Mouse (Mus musculus) cerebellum, adult 9-11 months (tissue): Measurements from ENCODE around the gene Sae1.

ENCODE experiments used
- DNase-seq: peaks from one replicate; pipeline ENCODE4 v3.0.0; 2022

The Sae1 gene

DNA sequence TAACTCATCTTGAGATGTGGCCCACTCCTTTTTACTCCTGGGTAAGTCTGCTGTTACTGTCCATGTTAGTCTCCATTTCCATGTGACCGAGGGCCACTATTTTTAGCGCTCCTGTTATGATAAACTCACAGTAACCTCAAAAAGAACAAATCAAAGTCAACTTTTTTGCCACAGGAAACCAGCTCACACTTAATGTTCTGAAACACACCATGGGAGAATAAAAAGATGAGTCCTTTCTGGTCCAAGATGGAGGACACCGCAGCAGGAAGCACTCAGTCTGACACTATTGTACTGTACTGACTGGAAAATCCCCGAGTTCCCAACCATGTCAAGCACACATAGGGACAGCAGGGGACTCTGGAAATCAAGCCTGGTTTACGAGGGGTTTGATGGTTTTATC, 37.6 kb downstream of the Sae1 start:
- DNase-seq = no peak

DNA sequence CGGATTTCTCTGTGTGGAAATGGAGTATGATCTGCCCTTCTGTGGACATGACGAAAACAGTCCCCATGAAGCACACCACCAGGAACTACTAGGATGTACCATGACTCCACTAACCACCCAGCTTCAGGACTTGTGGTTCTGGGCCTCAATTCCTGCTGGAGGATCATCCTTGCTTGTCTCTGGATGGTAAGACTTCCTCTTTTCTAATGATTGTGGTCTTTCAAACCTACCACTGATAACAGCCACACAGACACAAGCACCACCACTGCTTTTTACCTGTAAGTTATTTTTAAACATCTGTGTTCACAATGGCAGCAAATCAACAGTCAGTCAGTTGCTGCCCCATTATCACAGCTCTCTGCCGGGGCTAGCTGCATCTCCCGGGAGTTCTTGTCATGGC, 42.3 kb downstream of the Sae1 start:
- no peak for DNase-seq

DNA sequence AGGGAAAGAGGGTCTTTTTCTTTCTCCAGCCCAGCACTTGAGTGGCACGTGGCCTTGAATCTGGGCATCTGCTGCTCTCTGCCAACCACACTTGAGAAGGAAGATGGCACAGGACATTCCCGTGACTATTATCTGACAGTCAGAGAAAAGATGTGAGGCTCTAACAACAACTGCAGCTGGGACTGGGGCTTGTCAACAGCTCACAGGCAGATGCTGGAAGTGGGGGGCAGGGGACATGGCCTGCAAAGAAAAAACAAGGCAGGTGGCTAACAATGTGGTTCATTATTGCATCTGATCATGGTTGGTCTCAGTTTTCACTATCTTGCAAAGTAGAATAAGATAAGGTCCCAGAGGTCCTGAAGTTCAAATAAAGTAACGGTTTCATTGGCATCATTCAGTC, 43.0 kb downstream of the Sae1 start:
- no peak for DNase-seq

DNA sequence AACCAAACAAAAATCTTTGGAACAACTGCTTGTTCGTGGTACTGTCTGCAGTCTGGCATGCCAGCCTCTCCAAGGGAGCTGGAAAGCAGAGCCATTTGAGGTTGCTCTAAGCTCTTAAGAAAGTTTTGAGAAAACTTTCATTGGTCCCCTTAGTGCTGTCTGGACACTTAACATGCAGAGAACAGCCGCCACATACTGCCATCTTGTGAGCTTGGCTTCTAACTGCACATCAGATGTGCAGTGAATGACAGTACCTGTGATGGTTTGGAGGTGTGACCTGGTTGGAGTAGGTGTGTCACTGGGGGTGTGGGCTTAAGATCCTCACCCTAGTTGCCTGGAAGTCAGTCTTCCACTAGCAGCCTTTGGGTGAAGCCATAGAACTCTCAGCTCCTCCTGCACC, 49.9 kb downstream of the Sae1 start:
- no peak for DNase-seq

DNA sequence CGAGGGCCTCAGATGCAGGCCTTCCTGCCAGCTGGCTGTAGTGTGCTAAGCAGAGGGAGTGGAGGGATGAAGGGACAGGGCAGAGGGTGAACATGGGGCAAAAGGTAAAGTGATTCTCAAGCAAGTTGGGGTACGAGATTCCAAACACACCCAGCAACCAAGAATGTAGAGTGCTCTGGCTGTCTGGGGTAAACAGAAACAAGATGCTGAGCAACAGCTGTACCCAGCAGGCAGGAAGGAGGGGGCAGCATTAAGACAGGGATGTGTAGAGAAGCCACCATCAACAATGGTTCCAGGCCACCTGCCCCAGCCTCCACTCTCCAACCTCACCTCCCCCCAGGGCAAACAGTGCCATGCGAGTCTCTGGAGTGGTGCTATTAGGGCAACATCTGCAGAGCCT, 58.5 kb downstream of the Sae1 start:
- no peak for DNase-seq

DNA sequence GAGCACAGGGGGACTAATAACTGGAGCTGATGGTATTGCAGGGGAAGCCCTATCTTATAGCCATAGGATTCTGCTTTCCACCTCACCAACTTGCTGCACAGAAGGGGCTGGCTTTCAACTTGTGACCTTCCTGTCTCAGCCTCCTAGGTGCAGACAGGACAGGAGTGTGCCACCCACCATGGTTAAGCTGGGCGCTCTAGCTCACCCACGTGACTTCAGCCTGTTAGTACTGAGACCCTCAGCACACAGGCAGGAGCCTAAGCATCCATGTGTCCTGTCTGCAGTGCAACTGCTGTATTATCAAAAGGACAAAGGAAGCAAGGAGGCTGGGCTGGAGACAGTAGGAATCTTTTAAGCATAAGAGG, 61.0 kb downstream of the Sae1 start:
- DNase-seq = no peak

DNA sequence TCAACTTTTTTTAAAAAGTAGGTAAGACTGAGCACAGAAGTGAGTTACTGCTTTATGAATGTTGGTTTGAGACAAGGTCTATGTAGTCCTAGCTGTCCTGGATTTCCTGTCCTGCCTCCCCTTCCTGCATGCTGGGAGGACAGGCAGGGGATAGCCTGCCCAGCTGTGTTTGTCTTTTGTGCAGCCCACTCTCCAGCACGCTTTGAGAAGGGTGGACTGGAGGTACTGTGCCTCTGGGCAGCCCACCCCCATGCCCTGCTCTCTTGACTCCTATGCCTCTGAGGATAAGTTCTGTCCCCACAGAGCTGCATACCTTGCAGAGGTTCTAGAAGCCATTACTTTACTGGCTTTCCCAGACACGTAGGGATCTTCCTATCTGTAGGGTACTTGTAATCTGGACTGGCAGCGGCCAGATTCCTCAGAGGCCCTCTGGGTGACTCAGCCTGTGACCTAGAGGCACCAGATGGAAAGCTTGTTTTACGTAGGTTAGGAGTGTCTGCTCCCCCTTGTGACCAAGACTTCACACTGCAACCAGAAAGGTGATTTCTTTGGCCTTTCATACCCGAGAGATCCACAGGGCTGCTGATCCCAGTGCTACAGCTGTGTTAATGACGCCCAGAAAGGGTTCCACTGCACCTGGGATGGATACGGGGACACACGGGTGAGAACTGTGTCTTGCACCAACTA, 61.5 kb downstream of the Sae1 start:
- peak; percentile 85 for DNase-seq

DNA sequence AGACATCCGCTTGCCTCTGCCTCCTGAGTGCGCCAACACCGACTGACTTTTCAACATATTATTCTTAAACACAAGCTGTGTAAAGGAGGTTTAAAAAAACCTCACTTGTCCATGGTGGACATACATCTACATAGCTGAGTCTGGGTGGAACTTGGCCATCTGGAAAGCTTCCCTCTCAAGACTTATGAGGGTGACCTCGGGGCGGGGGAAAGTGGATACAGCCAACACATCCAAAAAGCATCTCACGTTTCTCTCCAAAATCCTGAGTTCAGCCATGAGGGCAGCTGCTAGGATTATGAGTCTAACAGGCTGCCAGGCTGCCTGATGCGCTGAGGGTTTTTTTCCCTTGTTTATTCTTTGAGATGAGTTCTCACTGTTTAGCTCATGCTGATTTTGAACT, 62.9 kb downstream of the Sae1 start:
- DNase-seq = no peak

DNA sequence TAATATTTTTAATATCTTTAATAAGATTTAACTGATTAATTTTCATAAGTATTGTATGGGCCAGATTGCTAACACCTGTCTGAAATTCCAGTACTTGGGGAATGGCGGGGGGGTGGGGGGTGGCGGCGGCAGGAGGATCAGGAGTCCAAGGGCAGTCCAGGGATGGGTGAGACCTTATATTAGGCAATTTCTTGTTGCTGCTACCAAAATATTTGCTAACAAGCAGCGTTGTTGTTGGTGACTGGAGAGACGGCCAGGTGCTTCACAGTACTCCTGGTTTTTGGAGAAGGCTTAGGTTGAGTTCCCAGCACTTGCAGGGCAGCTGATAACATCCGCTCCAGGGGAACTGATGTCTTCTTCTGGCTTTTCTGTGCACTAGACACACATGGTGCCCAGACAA, 67.1 kb downstream of the Sae1 start:
- DNase-seq = no peak

DNA sequence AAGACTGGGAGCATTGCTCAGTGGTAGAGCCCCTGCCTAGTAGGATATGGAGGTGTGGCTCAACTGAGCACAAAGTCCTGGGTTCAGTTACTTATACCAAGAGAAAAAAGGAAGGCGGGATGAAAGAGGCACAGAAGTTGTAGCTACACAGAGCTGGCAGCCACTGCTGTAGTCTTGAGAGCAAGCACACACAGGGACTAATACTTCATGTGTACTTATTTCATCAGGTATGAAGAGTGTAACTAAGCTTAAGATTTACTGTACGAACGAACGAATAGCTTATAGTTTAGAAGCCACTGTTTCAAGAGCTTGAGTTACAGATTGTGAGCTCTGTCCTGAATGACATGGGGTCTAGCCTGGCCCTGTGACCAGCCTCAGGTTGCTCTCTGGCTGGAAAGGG, 68.4 kb downstream of the Sae1 start:
- no peak for DNase-seq

DNA sequence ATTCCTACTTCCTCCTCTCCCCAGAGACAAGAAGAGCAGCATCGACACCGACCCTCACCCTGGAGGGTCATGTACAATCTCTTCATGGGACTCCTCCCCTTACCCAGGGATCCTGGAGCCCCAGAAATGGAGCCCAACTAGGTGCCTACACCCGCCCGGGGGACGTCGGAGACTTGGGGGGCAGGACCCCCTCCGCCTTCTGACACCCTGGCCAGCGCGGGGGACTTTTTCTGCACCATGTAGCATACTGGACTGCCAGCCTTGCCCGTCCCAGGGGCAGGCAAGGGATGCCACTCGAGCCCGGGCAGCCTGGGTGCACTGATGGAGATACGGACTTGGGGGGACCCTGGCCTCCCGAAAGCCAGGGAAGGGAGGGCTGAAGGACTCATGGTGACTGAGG, 70.5 kb downstream of the Sae1 start:
- DNase-seq = no peak

DNA sequence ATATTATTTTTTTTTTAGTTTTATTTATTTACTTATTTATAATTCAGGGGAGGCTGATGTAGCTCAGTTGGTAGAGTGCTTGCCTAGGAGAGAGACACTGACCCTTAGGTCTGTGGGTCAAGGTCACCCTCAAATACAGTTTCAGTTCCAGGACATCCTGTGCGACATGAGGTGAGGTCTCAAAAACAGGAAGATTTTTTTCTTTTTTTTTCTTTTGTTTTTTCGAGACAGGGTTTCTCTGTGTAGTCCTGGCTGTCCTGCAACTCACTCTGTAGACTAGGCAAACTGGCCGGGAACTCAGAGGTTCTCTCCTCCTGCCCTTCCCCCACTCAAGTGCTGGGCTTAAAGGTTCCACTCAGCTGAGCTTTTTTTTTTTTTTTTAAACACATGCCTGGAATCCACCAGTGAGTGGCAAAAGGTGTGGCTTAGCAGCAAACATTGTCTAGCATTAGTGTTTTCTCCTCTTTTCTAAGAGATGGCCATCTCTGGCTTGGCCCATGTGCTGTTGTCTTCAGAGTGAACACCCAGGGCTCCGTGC, 72.3 kb downstream of the Sae1 start:
- no peak for DNase-seq

DNA sequence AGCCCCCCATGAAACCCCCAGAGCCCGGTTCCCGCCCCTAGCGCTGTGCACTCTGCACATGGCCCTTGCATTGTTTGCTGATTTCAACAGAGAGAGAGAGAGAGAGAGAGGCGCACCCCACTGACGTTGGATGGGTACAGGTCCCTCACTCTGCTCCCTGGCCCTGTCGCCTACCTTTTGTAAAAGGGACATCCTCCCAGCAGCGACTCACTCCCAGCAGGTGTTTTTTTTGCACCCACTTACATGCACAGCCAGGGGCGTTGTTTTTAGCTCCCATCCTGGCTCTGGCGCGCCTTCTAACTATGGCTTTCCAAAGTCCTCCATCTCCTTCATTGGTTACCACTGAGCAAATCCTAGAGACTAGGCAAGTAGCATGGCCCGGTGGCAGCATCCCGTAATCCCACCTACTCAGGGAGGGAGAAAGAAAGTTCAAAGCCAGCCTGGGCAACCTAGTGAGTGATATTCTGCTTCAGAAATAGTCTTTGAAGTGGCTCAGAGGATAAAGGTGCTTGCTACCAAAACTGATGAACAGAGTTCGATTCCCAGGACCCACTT, 73.3 kb downstream of the Sae1 start:
- DNase-seq = no peak

DNA sequence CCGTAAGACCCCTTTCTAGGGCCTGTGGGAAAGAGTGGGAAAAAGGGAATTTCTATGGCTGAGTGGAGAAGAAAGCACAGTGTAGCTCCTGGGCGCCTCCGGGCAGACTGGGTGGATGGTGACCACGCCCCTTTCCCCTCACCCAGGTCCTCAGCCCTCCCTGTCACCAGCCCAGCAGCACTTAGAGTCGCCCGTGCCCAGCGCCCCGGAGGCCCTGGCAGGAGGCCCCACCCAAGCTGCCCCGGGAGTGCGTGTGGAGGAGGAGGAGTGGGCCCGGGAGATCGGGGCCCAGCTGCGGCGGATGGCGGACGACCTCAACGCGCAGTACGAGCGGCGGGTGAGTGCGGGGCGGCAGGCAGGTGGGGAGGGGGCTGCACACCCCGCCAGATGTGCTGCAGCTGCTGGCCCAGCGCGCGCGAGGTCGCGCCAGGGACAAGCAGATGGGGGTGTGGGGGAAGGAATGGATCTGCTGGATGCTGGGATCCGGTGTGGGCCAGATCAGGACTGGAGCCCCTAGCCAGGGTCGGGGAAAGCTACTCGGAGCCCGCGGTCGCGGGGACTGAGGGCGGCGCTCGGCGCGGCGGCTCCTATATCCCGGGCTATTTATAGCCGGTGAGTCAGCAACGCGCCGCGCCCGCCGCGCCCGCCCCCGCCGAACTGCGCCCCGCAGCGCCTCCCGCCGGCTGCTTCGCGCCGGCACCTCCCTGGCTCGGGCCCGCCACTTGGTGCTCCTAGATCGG, 74.0 kb downstream of the Sae1 start:
- peak; percentile 84 for DNase-seq

DNA sequence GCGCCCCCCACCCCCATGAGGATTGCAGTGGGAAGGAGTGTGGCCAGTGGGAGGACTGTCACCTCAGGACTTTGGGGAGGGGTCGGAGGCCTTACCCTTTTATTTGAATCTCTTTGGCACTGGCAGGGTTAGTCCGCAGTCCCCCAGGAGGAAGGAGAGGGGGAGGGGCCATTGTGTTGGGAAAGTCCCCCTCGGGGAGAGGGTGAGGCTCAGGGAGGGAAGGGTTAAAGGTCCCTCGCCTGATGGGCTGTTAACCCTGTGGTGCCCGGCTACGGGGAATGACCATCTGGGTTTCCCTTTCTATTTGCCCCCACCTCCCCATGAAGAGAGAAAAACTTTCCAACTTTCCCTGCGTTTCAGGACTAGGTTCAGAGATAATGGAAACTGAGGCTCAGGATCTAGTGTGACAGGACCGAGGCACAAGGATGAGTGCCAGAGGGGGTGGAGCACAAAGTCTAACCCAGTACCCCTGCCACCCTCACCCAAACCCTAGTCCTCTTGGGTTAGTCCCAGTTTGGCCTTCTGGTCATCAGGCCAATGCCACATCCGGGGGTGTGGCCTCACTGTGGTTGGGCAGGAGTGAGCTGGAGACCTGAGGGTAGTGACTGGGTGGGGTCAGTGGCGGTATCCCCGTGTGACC, 74.8 kb downstream of the Sae1 start:
- peak; percentile 82 for DNase-seq

DNA sequence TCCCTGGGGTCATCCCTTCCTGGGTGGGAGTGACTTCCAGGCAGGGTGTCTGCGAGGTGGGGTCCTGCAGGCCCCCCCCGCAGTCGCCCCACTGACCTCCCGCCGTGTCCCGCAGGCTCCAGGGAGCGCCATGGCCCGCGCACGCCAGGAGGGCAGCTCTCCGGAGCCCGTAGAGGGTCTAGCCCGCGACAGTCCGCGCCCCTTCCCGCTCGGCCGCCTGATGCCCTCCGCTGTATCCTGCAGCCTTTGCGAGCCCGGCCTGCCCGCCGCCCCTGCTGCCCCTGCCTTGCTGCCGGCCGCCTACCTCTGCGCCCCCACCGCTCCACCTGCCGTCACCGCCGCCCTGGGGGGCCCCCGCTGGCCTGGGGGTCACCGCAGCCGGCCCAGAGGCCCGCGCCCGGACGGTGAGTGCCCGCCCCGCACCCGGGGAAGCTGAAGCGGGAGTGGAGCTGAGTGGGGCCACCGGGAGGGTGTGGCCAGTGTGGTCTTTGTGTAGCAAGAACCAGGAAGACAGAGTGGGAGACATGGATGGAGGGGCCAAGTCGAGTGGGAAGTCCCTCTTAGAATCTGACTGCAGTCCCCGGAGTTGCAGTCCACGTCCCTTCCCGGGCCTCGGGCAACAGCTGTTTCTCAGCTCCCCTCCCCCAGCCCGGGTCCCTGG, 75.5 kb downstream of the Sae1 start:
- DNase-seq = peak; percentile 73

DNA sequence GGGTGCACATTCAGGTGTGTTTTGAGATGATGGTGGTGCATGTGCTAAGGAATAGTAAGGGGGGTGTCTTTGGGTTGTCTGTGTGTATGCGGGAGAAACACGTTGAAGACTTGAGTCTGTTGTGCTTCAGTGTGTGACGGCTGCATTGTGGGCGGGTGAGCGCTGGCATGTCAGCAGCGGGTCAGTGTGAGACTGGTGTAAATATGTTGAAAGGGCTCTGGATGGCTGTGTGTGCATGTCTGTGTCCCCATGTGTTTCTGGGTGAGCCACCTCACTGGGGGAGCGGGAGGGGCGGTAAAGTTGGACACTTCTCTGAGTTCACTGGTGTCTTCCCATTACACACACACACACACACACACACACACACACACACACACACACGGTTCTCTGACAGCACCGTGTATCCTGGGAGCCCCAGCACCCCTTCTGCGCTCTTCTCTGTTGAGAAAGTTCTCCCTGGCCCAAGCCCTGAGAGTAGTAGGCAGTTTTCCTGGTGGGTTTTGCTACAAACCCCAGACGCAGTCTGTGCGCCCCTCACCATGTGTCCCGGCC, 76.1 kb downstream of the Sae1 start:
- peak; percentile 64 for DNase-seq

DNA sequence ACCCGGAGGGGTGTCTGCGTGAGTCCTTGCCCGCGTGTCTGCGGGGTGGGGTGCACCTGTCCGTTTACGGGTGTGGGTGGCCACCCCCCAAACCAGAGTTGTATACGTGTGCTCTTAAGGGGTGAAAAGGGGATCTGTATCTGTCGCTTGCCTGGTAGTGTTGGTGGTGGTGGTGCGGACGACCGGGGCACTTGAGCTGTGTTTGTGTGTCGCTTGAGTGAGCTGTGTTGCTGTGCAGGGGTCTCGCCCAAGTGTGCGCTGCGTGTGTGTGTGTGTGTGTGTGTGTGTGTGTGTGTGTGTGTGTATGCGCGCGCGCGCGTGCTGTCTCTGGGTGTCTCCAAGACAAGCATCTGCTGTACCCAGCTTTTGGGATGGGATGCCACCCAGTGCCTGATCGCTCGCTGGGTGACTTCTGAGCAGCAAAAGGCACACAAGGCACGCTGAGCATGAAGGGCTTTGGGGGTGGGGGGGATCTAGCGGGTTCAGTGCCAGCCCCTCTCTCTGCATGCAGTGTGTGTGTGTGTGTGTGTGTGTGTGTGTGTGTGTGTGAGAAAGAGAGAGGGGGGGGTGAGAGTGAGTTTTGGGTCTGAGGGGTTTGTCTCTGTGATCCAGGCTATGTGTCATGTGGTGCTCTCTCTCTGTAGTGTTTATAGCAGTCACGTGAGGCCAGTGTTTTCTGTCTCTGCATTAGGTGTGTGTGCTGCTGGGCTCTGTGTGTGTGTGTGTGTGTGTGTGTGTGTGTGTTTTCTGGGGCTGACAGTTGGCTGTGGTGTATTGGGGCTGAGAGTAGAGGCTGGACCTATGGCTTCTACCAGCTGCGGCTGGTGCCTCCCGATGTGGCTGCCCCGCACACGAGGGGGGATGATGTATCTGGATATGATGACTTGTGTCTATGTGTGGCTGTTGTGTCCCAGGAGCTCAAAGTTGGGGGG, 76.8 kb downstream of the Sae1 start:
- DNase-seq = peak; percentile 81

DNA sequence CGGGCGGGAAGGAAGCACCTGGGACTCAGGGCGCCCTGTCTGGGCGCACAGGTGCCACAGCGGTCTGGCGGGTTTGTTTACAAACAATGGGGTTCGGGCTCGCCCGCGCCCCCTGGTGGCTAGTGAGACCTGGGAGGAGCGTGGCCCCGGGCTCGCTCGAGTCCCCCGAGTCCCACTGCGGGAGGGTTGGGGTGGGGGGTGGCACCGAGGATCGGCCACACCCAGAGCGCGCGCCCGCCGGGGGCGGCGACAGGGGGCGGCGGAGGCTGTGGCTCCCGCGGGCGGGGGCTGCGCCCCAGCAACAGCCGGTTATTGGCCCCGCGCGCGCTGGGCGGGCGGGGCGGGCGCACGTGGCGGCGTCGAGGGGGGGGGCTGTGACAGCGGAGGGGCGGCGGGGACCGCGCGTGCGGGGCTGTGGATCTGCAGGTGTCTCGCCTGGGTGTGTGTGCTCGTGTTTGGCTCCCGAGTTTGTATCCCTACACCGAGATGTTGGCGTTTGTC, 77.5 kb downstream of the Sae1 start:
- peak; percentile 90 for DNase-seq

DNA sequence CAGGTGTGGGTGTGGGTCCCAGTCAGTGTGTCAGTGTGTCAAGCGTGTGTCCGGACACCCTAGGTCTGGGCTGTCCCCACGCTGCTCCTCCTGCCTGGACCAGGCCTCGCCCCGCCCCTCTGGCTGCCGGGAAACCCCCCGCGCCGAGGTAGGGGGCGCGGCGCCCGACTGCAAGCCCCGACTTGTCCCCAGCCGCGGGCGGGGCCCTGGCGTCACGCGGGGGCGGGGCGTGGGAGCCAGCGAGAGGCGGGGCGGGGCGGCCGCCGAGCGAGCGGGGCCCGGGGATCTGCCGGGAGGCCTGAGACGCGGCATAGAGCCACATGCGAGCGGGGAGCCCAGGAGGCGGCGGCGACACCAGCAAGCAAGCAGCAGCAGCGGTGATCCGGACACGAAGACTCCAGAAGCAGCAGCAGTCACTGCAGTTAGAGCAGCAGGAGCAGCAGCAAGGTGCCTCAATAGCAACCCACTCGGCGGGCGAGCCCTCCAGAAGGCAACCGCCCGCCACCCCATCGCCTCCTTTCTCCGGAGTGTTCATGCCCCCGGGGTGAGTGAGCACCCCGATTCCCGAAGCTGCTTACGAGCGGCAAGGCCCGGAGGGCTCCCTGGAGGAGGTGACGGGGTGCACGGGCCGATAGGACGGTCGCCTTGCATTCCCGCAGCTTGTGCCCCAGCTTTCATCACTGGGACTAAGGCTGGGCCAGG, 78.1 kb downstream of the Sae1 start:
- DNase-seq = peak; percentile 91
